Mouse (Mus musculus): ENCODE data around the gene Bhlhb9. TPM values are rescaled to one million over a fixed set of nuclear protein-coding genes. Genes with fewer than 3 reads are reported as not detected.
"Not testable (repeated sequence)": the region's sequence is repeated elsewhere in the genome, so short reads cannot be mapped to it uniquely, and the experiment has no call there.

The Bhlhb9 gene
- polyA plus RNA-seq (2012; rRNA removed): 3.1 and 5.8 TPM in 2 replicates
- polyA plus RNA-seq (2014; fragmentation: Nextera tagmentation; extraction: Ambion mirVana): 8.7 and 10.3 TPM in 2 replicates

DNA sequence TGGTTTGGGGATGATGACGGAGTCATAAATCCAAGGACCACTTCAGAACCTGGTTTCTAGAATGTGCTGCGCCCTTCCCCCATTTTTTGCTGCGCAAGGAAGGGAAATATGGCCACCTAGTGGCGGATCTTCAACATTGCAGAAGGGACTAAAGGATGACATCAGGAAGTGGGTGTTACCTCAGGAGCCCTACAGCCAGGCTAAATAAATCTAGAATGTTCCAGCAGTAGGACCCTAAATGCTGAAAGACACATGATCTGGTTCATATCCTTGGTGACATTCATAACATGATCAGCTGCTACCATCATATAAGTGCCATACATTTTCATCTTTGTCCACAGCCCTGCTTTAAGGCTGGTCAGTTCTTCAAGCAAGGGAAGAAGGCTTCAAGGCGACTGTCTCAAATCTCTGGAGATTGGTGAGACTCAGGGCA lies at the start of gene Bhlhb9:
Gene Bhlhb9, plus strand, starts transcription at position 383 of the 433 bp plus-strand sequence.
- not testable (repeated sequence) for H3K27ac ChIP-seq; H3K4me1 ChIP-seq (replicated peaks; ENCODE audit: control insufficient read depth in 2 of 2, insufficient read depth in 2 of 2, low read length in 1 of 2); H3K9ac ChIP-seq (replicated peaks); H3K36me3 ChIP-seq (replicated peaks; ENCODE audit: control insufficient read depth, insufficient read depth, low read depth); H3K9me3 ChIP-seq (ENCODE audit: control insufficient read depth, low read length); H3K27me3 ChIP-seq (ENCODE audit: control insufficient read depth, insufficient read depth, low read length)
- WGBS (ENCODE audit: insufficient replicate concordance): 9% methylated on average over 3 of the region's 5 CpGs
- H3K4me3 ChIP-seq (ENCODE audit: insufficient read depth in 1 of 2, low read depth in 2 of 2, low read length in 2 of 2): peak within 1 kb of the TSS; percentile 41
- ATAC-seq (ENCODE audit: insufficient read depth) (peak; percentile 20; the same call in 1 of the 2 replicates), DNase-seq (ENCODE audit: low read depth in 3 of 3, low spot score in 3 of 3) (peak; percentile 1 to 4 (median 3))
- peak within 1 kb of the TSS; percentile 53 for H3K4me2 ChIP-seq (ENCODE audit: low read depth)
- TF ChIP-seq CTCF (IDR thresholded peaks at IDR 0.05; ENCODE audit: low read depth): peak; percentile 57

- H3K4me3 ChIP-seq (ENCODE audit: insufficient read depth in 1 of 2, low read depth in 2 of 2, low read length in 2 of 2): no peak overlapping the region
- H3K27ac ChIP-seq: no peak overlapping the region
- H3K27me3 ChIP-seq (ENCODE audit: control insufficient read depth, insufficient read depth, low read length): no peaks in the 10 kb centered on the region
- whole genome bisulfite sequencing (ENCODE audit: insufficient replicate concordance): 3% methylated on average over 2 of the region's 2 CpGs
- no peak overlapping the region for H3K4me2 ChIP-seq (ENCODE audit: low read depth)
- no peak for ATAC-seq (ENCODE audit: insufficient read depth)
- no peaks in the 10 kb centered on the region for H3K36me3 ChIP-seq (replicated peaks; ENCODE audit: control insufficient read depth, insufficient read depth, low read depth)
- H3K4me1 ChIP-seq (replicated peaks; ENCODE audit: control insufficient read depth in 2 of 2, insufficient read depth in 2 of 2, low read length in 1 of 2): no peaks in the 10 kb centered on the region
- H3K9ac ChIP-seq (replicated peaks): no peak overlapping the region
- no peaks in the 10 kb centered on the region for H3K9me3 ChIP-seq (ENCODE audit: control insufficient read depth, low read length)
- TF ChIP-seq EP300 (IDR thresholded peaks at IDR 0.05; ENCODE audit: low read depth): no peak
- TF ChIP-seq CTCF (IDR thresholded peaks at IDR 0.05; ENCODE audit: low read depth): peak; percentile 82
- DNase-seq (ENCODE audit: low read depth in 3 of 3, low spot score in 3 of 3): peak in 2 of 3 experiments; percentile 28 to 33
Measured at GRCm38 (mm10) chrX:135752832-135753231, 44.6 kb upstream of the Bhlhb9 start.

DNA sequence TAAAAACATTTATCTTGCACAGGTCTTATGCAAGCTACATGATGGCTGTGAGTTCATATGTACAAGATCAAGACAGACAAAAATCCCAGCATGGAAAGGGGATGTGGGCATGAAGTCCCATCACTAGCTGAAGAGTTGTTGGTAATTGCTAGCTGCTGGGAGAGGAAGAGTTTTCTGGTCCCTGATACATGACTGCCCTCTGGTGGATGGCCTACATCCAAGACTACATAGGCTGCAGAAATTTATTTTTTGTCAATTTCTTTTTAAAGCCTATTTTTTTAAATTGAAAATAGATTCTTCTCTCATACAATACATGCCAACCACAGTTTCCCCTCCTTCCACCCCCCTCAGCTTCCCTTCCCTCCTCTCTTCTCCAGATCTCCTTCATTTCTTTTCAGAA lies 35.7 kb upstream of the Bhlhb9 start:
- no peak for DNase-seq (ENCODE audit: low read depth in 3 of 3, low spot score in 3 of 3)
- no peaks in the 10 kb centered on the region for H3K4me1 ChIP-seq (replicated peaks; ENCODE audit: control insufficient read depth in 2 of 2, insufficient read depth in 2 of 2, low read length in 1 of 2)
- no peaks in the 10 kb centered on the region for H3K9me3 ChIP-seq (ENCODE audit: control insufficient read depth, low read length)
- no peaks in the 10 kb centered on the region for H3K27me3 ChIP-seq (ENCODE audit: control insufficient read depth, insufficient read depth, low read length)
- H3K4me3 ChIP-seq (ENCODE audit: insufficient read depth in 1 of 2, low read depth in 2 of 2, low read length in 2 of 2): no peak overlapping the region
- H3K4me2 ChIP-seq (ENCODE audit: low read depth): no peak overlapping the region
- TF ChIP-seq CTCF (IDR thresholded peaks at IDR 0.05; ENCODE audit: low read depth): peak; percentile 39; the same call in 1 of the 2 replicates
- no peak for TF ChIP-seq EP300 (IDR thresholded peaks at IDR 0.05; ENCODE audit: low read depth)
- no peak overlapping the region for H3K27ac ChIP-seq
- ATAC-seq (ENCODE audit: insufficient read depth): no peak
- no peaks in the 10 kb centered on the region for H3K36me3 ChIP-seq (replicated peaks; ENCODE audit: control insufficient read depth, insufficient read depth, low read depth)
- H3K9ac ChIP-seq (replicated peaks): no peak overlapping the region

GRCm38 (mm10) chrX:135768043-135768548 lies 29.3 kb upstream of the Bhlhb9 start:
- 32% methylated on average over 3 of the region's 3 CpGs for WGBS (ENCODE audit: insufficient replicate concordance)
- H3K27me3 ChIP-seq (ENCODE audit: control insufficient read depth, insufficient read depth, low read length): no peaks in the 10 kb centered on the region
- H3K27ac ChIP-seq: no peak overlapping the region
- H3K4me3 ChIP-seq (ENCODE audit: insufficient read depth in 1 of 2, low read depth in 2 of 2, low read length in 2 of 2): no peak overlapping the region
- H3K36me3 ChIP-seq (replicated peaks; ENCODE audit: control insufficient read depth, insufficient read depth, low read depth): no peaks in the 10 kb centered on the region
- no peaks in the 10 kb centered on the region for H3K9me3 ChIP-seq (ENCODE audit: control insufficient read depth, low read length)
- DNase-seq (ENCODE audit: low read depth in 3 of 3, low spot score in 3 of 3): no peak
- ATAC-seq (ENCODE audit: insufficient read depth): peak; percentile 43; the same call in 1 of the 2 replicates
- H3K9ac ChIP-seq (replicated peaks): no peak overlapping the region
- no peak for TF ChIP-seq CTCF (IDR thresholded peaks at IDR 0.05; ENCODE audit: low read depth)
- no peak for TF ChIP-seq EP300 (IDR thresholded peaks at IDR 0.05; ENCODE audit: low read depth)
- H3K4me1 ChIP-seq (replicated peaks; ENCODE audit: control insufficient read depth in 2 of 2, insufficient read depth in 2 of 2, low read length in 1 of 2): peaks cover 0 to 2% of the 10 kb centered on the region in 2 experiments; a peak in 1 of 4 replicates
- no peak overlapping the region for H3K4me2 ChIP-seq (ENCODE audit: low read depth)

- no peaks in the 10 kb centered on the region for H3K9me3 ChIP-seq (ENCODE audit: control insufficient read depth, low read length)
- no peaks in the 10 kb centered on the region for H3K27me3 ChIP-seq (ENCODE audit: control insufficient read depth, insufficient read depth, low read length)
- H3K4me2 ChIP-seq (ENCODE audit: low read depth): no peak overlapping the region
- TF ChIP-seq CTCF (IDR thresholded peaks at IDR 0.05; ENCODE audit: low read depth) (no peak), EP300 (IDR thresholded peaks at IDR 0.05; ENCODE audit: low read depth) (no peak)
- WGBS (ENCODE audit: insufficient replicate concordance): 55% methylated on average over 2 of the region's 2 CpGs
- no peaks in the 10 kb centered on the region for H3K36me3 ChIP-seq (replicated peaks; ENCODE audit: control insufficient read depth, insufficient read depth, low read depth)
- H3K4me3 ChIP-seq (ENCODE audit: insufficient read depth in 1 of 2, low read depth in 2 of 2, low read length in 2 of 2): no peak overlapping the region
- DNase-seq (ENCODE audit: low read depth in 3 of 3, low spot score in 3 of 3) (no peak), ATAC-seq (ENCODE audit: insufficient read depth) (no peak)
- H3K27ac ChIP-seq: no peak overlapping the region
- peaks cover 0 to 2% of the 10 kb centered on the region in 2 experiments; a peak in 1 of 4 replicates for H3K4me1 ChIP-seq (replicated peaks; ENCODE audit: control insufficient read depth in 2 of 2, insufficient read depth in 2 of 2, low read length in 1 of 2)
- H3K9ac ChIP-seq (replicated peaks): no peak overlapping the region
Measured at GRCm38 (mm10) chrX:135768565-135768964, 28.8 kb upstream of the Bhlhb9 start.

All from liver, embryonic 14.5 days (tissue).